Mouse (Mus musculus): ENCODE measurements at regions not wholly inside any gene's neighbourhood (a gene's known extent, or its start where the extent isn't known, plus 50 kb on each side); places are given as distances from the start of the nearest gene placed in this dataset.

DNA sequence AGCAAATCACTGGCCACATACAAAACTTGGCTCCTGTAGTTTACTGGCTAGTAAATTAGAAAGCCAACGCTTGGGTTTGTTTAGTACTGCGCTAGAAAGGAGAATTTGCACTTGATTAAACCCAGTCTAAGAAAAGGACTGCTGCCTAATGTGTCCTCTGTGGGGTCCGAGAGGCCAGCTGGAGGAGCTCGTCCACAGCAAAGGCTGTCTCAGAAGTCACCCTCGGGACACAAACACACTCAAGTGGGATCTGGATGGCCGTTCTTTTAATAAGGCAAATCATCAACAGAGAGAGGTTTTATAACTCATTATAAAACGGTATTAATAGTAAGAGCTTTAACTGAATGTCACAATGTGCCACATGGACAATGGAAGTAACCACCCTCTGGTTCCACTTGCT is 249.0 kb downstream of the Hlx start:
- Histone ChIP-seq H3K9ac (ENCODE audit: control insufficient read depth, low read depth, low read length, poor library complexity, severe bottlenecking) (no peak overlapping the region), H3K79me2 (ENCODE audit: control insufficient read depth, insufficient read depth, low read length, poor library complexity) (no peaks in the 10 kb centered on the region), H3K36me3 (ENCODE audit: control insufficient read depth in 1 of 2, insufficient read depth in 2 of 2, low read length in 2 of 2) (no peaks in the 10 kb centered on the region), H3K9me3 (replicated peaks; ENCODE audit: insufficient read depth, low read length) (no peaks in the 10 kb centered on the region), H3K27me3 (ENCODE audit: control insufficient read depth in 1 of 2, insufficient read depth in 2 of 2, low read length in 2 of 2) (no peaks in the 10 kb centered on the region), H3K27ac (ENCODE audit: control insufficient read depth, low read depth, low read length) (no peak overlapping the region), H3K4me3 (ENCODE audit: control insufficient read depth in 1 of 2, insufficient read depth in 1 of 2, low read depth in 2 of 2, low read length in 2 of 2) (no peak overlapping the region), H3K4me1 (ENCODE audit: control insufficient read depth in 1 of 2, insufficient read depth in 2 of 2, low read length in 2 of 2) (no peaks in the 10 kb centered on the region)
- DNase-seq (ENCODE audit: low read depth, low spot score), result no peak
- no peak for TF ChIP-seq BHLHE40 (IDR thresholded peaks at IDR 0.05; ENCODE audit: borderline replicate concordance, low read depth, low read length)
- TF ChIP-seq TCF12 (IDR thresholded peaks at IDR 0.05; ENCODE audit: low read depth, low read length), result no peak
- no peak for TF ChIP-seq RAD21 (IDR thresholded peaks at IDR 0.05; ENCODE audit: low read depth, low read length)
- TF ChIP-seq CHD1 (IDR thresholded peaks at IDR 0.05; ENCODE audit: low read depth, low read length), result no peak
- TF ChIP-seq POLR2AphosphoS2 (IDR thresholded peaks at IDR 0.05; ENCODE audit: low read length), result no peak
- no peak for TF ChIP-seq GABPA (IDR thresholded peaks at IDR 0.05; ENCODE audit: low read depth, low read length)
- no peak for TF ChIP-seq MYC (IDR thresholded peaks at IDR 0.05; ENCODE audit: low read depth, low read length)
- no peak for TF ChIP-seq E2F4 (IDR thresholded peaks at IDR 0.05; ENCODE audit: borderline replicate concordance, low read depth, low read length)
- no peak for TF ChIP-seq MAX (IDR thresholded peaks at IDR 0.05; ENCODE audit: low read length)
- no peak for TF ChIP-seq MAFK (IDR thresholded peaks at IDR 0.05; ENCODE audit: borderline replicate concordance, low read depth, low read length)
- TF ChIP-seq KAT2A (conservative IDR thresholded peaks at IDR 0.05; ENCODE audit: low read depth, low read length), result no peak
- TF ChIP-seq ELF1 (IDR thresholded peaks at IDR 0.05; ENCODE audit: low read depth, low read length), result no peak
- TF ChIP-seq MXI1 (IDR thresholded peaks at IDR 0.05; ENCODE audit: low read depth, low read length), result no peak

DNA sequence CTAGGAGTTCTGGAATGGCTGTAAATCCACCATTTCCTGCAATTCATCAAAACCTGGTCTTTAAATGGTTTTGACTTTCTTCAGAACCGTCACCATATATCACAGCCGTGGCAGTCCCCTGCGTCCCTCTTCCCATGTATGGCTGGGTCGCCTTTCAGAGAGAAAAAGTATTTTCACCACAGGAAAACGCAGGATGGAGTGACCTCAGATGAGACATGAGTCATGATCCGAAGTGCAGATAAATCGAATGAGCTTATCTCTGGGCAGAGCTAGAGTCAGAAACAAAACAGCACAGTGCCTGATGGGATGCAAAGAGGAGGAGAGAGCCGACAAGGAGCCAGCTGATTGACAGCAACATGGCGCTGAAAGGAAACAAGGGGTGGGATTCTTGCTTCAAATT is 250.4 kb downstream of the Hlx start:
- no peak overlapping the region for H3K9ac ChIP-seq (ENCODE audit: control insufficient read depth, low read depth, low read length, poor library complexity, severe bottlenecking)
- H3K79me2 ChIP-seq (ENCODE audit: control insufficient read depth, insufficient read depth, low read length, poor library complexity), result no peaks in the 10 kb centered on the region
- no peak overlapping the region for H3K27ac ChIP-seq (ENCODE audit: control insufficient read depth, low read depth, low read length)
- no peaks in the 10 kb centered on the region for H3K27me3 ChIP-seq (ENCODE audit: control insufficient read depth in 1 of 2, insufficient read depth in 2 of 2, low read length in 2 of 2)
- DNase-seq (ENCODE audit: low read depth, low spot score), result no peak
- H3K4me1 ChIP-seq (ENCODE audit: control insufficient read depth in 1 of 2, insufficient read depth in 2 of 2, low read length in 2 of 2), result no peaks in the 10 kb centered on the region
- no peaks in the 10 kb centered on the region for H3K36me3 ChIP-seq (ENCODE audit: control insufficient read depth in 1 of 2, insufficient read depth in 2 of 2, low read length in 2 of 2)
- no peak overlapping the region for H3K4me3 ChIP-seq (ENCODE audit: control insufficient read depth in 1 of 2, insufficient read depth in 1 of 2, low read depth in 2 of 2, low read length in 2 of 2)
- TF ChIP-seq ETS1 (IDR thresholded peaks at IDR 0.05; ENCODE audit: low read depth, low read length) (no peak), CTCF (IDR thresholded peaks at IDR 0.05 in 2 of 3, conservative IDR thresholded peaks at IDR 0.05 in 1 of 3; ENCODE audit: control insufficient read depth in 1 of 3, insufficient read depth in 1 of 3, low read depth in 2 of 3, low read length in 3 of 3, poor library complexity in 1 of 3, severe bottlenecking in 1 of 3) (no peak), GATA1 (IDR thresholded peaks at IDR 0.05; ENCODE audit: low read depth, low read length) (no peak), ZNF384 (IDR thresholded peaks at IDR 0.05; ENCODE audit: low read depth, low read length) (no peak), POLR2A (IDR thresholded peaks at IDR 0.05; ENCODE audit: control insufficient read depth in 1 of 2, insufficient read depth in 1 of 2, low read depth in 1 of 2, low read length in 2 of 2, poor library complexity in 1 of 2) (no peak), SMC3 (IDR thresholded peaks at IDR 0.05; ENCODE audit: low read depth, low read length) (no peak), E2F4 (IDR thresholded peaks at IDR 0.05; ENCODE audit: borderline replicate concordance, low read depth, low read length) (no peak), ZMIZ1 (IDR thresholded peaks at IDR 0.05; ENCODE audit: low read depth, low read length) (no peak), BHLHE40 (IDR thresholded peaks at IDR 0.05; ENCODE audit: borderline replicate concordance, low read depth, low read length) (no peak), RAD21 (IDR thresholded peaks at IDR 0.05; ENCODE audit: low read depth, low read length) (no peak), MAX (IDR thresholded peaks at IDR 0.05; ENCODE audit: low read length) (no peak), KAT2A (conservative IDR thresholded peaks at IDR 0.05; ENCODE audit: low read depth, low read length) (no peak), CHD2 (IDR thresholded peaks at IDR 0.05; ENCODE audit: low read length) (no peak), TAL1 (IDR thresholded peaks at IDR 0.05; ENCODE audit: low read length) (no peak), MAFK (IDR thresholded peaks at IDR 0.05; ENCODE audit: borderline replicate concordance, low read depth, low read length) (no peak), JUND (IDR thresholded peaks at IDR 0.05; ENCODE audit: low read depth, low read length) (no peak), GABPA (IDR thresholded peaks at IDR 0.05; ENCODE audit: low read depth, low read length) (no peak), CHD1 (IDR thresholded peaks at IDR 0.05; ENCODE audit: low read depth, low read length) (no peak), POLR2AphosphoS5 (IDR thresholded peaks at IDR 0.05; ENCODE audit: borderline replicate concordance, low read depth, low read length) (no peak)
- H3K9me3 ChIP-seq (replicated peaks; ENCODE audit: insufficient read depth, low read length), result no peaks in the 10 kb centered on the region

Measured in MEL (cell line).